Mouse (Mus musculus): ENCODE measurements around the gene Ntm. TPM values are rescaled to one million over a fixed set of nuclear protein-coding genes. Genes with fewer than 3 reads are reported as not detected.

The Ntm gene
- polyA plus RNA-seq, 1 experiment from 2014 or later = 8.9 TPM

- no peak overlapping the region for H3K4me2 ChIP-seq (replicated peaks)
- no peak overlapping the region for H3K9ac ChIP-seq
- H3K4me1 ChIP-seq (replicated peaks) = no peaks in the 10 kb centered on the region
- WGBS = 76% methylated on average over 2 of the region's 2 CpGs
- ATAC-seq = no peak
- no peaks in the 10 kb centered on the region for H3K36me3 ChIP-seq
- H3K4me3 ChIP-seq (replicated peaks) = no peak overlapping the region
- H3K27me3 ChIP-seq (replicated peaks) = no peaks in the 10 kb centered on the region
- no peak overlapping the region for H3K27ac ChIP-seq
- no peaks in the 10 kb centered on the region for H3K9me3 ChIP-seq
These were observed 887.7 kb downstream of the Ntm start for GRCm38 (mm10) chr9:29075243-29075642.

GRCm38 (mm10) chr9:29074494-29074893, 888.4 kb downstream of the Ntm start:
- Histone ChIP-seq H3K4me2 (replicated peaks) (no peak overlapping the region), H3K4me1 (replicated peaks) (no peaks in the 10 kb centered on the region), H3K27ac (no peak overlapping the region), H3K9ac (no peak overlapping the region), H3K27me3 (replicated peaks) (no peaks in the 10 kb centered on the region), H3K36me3 (no peaks in the 10 kb centered on the region), H3K9me3 (no peaks in the 10 kb centered on the region), H3K4me3 (replicated peaks) (no peak overlapping the region)
- ATAC-seq = no peak
- WGBS = 79% methylated on average over 2 of the region's 2 CpGs

- Histone ChIP-seq H3K4me2 (replicated peaks) (no peak overlapping the region), H3K4me1 (replicated peaks) (no peaks in the 10 kb centered on the region), H3K27me3 (replicated peaks) (no peaks in the 10 kb centered on the region), H3K4me3 (replicated peaks) (no peak overlapping the region), H3K9me3 (no peaks in the 10 kb centered on the region), H3K27ac (no peak overlapping the region), H3K36me3 (no peaks in the 10 kb centered on the region), H3K9ac (no peak overlapping the region)
- WGBS = 84% methylated on average over 1 of the region's 1 CpGs
- ATAC-seq = no peak
These were observed 890.9 kb downstream of the Ntm start for GRCm38 (mm10) chr9:29071997-29072396.

GRCm38 (mm10) chr9:29067572-29067971, 895.4 kb downstream of the Ntm start:
- ATAC-seq = no peak
- Histone ChIP-seq H3K27me3 (replicated peaks) (no peaks in the 10 kb centered on the region), H3K4me1 (replicated peaks) (no peaks in the 10 kb centered on the region), H3K9me3 (no peaks in the 10 kb centered on the region), H3K27ac (no peak overlapping the region), H3K36me3 (no peaks in the 10 kb centered on the region), H3K9ac (no peak overlapping the region), H3K4me3 (replicated peaks) (no peak overlapping the region), H3K4me2 (replicated peaks) (no peak overlapping the region)
- 75% methylated on average over 5 of the region's 5 CpGs for WGBS

GRCm38 (mm10) chr9:29060293-29060692, 902.6 kb downstream of the Ntm start:
- H3K9ac ChIP-seq = no peak overlapping the region
- ATAC-seq = no peak
- no peaks in the 10 kb centered on the region for H3K36me3 ChIP-seq
- H3K9me3 ChIP-seq = no peaks in the 10 kb centered on the region
- no peak overlapping the region for H3K4me3 ChIP-seq (replicated peaks)
- no peak overlapping the region for H3K27ac ChIP-seq
- no peaks in the 10 kb centered on the region for H3K27me3 ChIP-seq (replicated peaks)
- H3K4me1 ChIP-seq (replicated peaks) = no peaks in the 10 kb centered on the region
- 42% methylated on average over 6 of the region's 6 CpGs for WGBS
- no peak overlapping the region for H3K4me2 ChIP-seq (replicated peaks)

DNA sequence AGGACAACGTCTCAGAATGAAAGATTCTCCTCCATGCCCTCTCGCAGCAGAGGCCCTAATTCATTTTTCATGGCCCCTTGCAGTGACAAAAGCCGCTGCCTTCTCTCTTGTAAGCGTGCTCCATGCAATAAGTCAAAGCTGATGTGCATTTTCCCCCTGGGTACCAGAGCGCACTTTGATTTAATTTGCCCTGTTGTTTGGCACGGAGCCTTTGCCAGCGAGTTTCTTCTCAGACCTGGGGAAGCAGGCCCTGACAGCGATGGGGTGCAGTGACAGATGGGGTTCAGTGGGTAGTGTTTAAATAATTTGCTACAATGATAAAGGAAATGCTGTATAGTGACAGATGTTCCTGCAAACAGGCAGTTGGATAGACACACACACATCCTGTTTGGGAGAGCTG, 904.1 kb downstream of the Ntm start:
- H3K9ac ChIP-seq = no peak overlapping the region
- no peaks in the 10 kb centered on the region for H3K27me3 ChIP-seq (replicated peaks)
- no peak for ATAC-seq
- H3K36me3 ChIP-seq = no peaks in the 10 kb centered on the region
- no peak overlapping the region for H3K4me2 ChIP-seq (replicated peaks)
- H3K4me1 ChIP-seq (replicated peaks) = no peaks in the 10 kb centered on the region
- no peaks in the 10 kb centered on the region for H3K9me3 ChIP-seq
- WGBS = 71% methylated on average over 8 of the region's 8 CpGs
- H3K27ac ChIP-seq = no peak overlapping the region
- no peak overlapping the region for H3K4me3 ChIP-seq (replicated peaks)

- Histone ChIP-seq H3K9ac (no peak overlapping the region), H3K36me3 (no peaks in the 10 kb centered on the region), H3K4me3 (replicated peaks) (no peak overlapping the region), H3K4me2 (replicated peaks) (no peak overlapping the region), H3K9me3 (no peaks in the 10 kb centered on the region), H3K27ac (no peak overlapping the region), H3K27me3 (replicated peaks) (no peaks in the 10 kb centered on the region), H3K4me1 (replicated peaks) (no peaks in the 10 kb centered on the region)
- WGBS = 83% methylated on average over 2 of the region's 2 CpGs
- ATAC-seq = no peak
These were observed 907.3 kb downstream of the Ntm start for GRCm38 (mm10) chr9:29055637-29056036.

DNA sequence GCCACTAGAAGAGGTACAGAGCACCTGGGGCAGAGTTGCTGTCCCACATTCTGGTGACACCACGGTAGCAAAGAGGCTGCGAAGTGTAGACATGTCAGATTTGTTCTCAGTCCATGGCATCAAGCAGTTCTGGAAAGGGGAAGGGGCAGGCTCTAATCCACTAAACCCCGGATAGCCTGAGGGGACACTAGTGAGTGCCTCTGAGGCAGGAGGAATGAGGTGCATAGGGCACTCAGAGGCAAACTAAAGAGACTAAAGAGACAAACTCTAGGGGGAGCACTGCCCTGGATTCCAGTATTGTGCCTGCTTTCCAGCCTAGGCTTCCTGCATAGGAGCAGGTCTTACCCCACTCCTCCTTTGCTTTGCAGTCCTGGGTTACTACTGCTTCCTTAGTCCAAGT, 926.5 kb downstream of the Ntm start:
- Histone ChIP-seq H3K4me3 (replicated peaks) (no peak overlapping the region), H3K4me2 (replicated peaks) (no peak overlapping the region), H3K36me3 (no peaks in the 10 kb centered on the region), H3K4me1 (replicated peaks) (no peaks in the 10 kb centered on the region), H3K27ac (no peak overlapping the region), H3K9ac (no peak overlapping the region), H3K9me3 (no peaks in the 10 kb centered on the region), H3K27me3 (replicated peaks) (no peaks in the 10 kb centered on the region)
- WGBS = 38% methylated on average over 3 of the region's 3 CpGs
- peak; percentile 59 for ATAC-seq

DNA sequence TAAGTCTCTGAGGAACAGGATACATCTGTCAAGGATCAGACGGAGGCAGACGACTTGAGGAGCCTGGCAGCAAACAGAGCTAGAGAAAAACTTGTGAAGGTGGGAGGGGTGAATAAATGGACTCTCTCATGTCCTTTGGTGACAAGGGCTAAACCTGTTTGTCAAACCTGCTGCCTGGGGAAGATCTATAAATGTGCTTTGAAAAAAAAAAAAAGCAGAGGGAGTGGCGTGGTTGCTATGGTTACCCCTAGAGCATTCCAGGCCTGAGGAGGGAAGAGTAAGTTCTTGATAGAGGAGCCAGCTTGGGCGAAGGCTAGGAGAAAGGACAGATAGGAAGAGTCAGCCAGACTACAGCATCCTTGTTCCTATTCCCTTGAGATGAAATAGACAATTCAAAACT, 926.9 kb downstream of the Ntm start:
- H3K27me3 ChIP-seq (replicated peaks) = no peaks in the 10 kb centered on the region
- peak; percentile 78 for ATAC-seq
- H3K4me1 ChIP-seq (replicated peaks) = no peaks in the 10 kb centered on the region
- no peak overlapping the region for H3K27ac ChIP-seq
- no peaks in the 10 kb centered on the region for H3K36me3 ChIP-seq
- no peak overlapping the region for H3K4me2 ChIP-seq (replicated peaks)
- H3K9ac ChIP-seq = no peak overlapping the region
- no peaks in the 10 kb centered on the region for H3K9me3 ChIP-seq
- H3K4me3 ChIP-seq (replicated peaks) = no peak overlapping the region
- WGBS = 7% methylated on average over 4 of the region's 4 CpGs

DNA sequence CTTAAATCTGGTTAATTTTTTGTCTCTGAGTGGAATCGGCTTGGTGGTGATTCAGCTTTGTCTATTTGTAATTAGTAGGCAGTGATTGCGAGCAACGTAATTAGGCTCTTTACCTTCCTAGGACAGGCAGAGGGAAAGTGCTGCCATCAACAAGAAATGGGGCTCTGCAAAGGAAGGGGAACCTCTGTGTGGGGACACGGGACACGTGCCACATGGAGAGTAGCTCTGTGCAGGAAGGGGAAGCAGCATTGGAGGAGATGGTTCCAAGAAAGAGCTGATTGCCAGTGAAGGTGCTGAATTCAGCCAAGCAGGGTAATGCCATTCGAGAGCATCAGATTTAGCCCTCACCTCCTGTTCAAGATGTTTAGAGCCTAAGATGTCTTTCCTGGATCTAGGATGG, 936.5 kb downstream of the Ntm start:
- Histone ChIP-seq H3K9me3 (no peaks in the 10 kb centered on the region), H3K36me3 (no peaks in the 10 kb centered on the region), H3K4me2 (replicated peaks) (no peak overlapping the region), H3K4me1 (replicated peaks) (no peaks in the 10 kb centered on the region), H3K27me3 (replicated peaks) (no peaks in the 10 kb centered on the region), H3K9ac (no peak overlapping the region), H3K4me3 (replicated peaks) (no peak overlapping the region), H3K27ac (no peak overlapping the region)
- ATAC-seq = no peak
- 81% methylated on average over 6 of the region's 6 CpGs for WGBS

DNA sequence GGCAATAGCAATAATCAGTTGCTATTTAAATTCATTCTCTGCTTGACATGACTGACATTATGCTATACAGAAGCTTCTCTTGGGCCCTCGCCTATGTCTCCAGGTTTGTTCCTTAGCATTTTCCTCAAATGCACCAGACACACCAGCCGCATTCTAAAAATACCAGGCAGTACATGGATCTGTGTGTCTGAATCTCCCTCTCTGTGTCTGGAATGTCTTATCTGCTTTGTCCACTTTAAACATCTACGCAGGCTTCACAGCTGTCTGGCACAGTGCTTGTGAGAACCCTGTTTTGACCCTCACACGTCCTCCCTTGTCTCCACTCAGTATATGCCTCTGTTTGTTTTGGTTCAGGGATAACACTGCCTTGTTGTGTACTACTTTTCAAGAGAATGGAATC, 937.3 kb downstream of the Ntm start:
- Histone ChIP-seq H3K27me3 (replicated peaks) (no peaks in the 10 kb centered on the region), H3K4me2 (replicated peaks) (no peak overlapping the region), H3K27ac (no peak overlapping the region), H3K4me3 (replicated peaks) (no peak overlapping the region), H3K4me1 (replicated peaks) (no peaks in the 10 kb centered on the region), H3K9ac (no peak overlapping the region), H3K9me3 (no peaks in the 10 kb centered on the region), H3K36me3 (no peaks in the 10 kb centered on the region)
- 44% methylated on average over 4 of the region's 4 CpGs for WGBS
- no peak for ATAC-seq

DNA sequence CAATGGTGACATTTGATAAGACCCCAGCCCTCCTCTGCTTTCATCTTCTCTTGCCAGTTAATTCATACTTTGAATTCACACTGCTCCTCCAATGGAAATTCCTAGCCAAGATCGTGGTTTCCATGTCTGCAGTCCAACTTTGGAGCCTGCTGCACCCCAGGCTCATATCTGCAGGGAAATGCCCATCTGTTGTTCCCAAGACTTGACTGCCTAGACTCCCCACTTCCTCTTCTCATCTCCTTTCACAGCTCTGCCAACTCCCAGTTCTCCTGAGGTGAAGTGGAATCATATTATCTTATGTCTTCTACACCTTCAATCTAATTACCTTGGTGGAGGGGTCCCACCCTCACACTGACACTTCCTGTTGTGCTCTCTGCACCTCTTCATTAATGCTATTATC, 937.8 kb downstream of the Ntm start:
- Histone ChIP-seq H3K4me3 (replicated peaks) (no peak overlapping the region), H3K27ac (no peak overlapping the region), H3K36me3 (no peaks in the 10 kb centered on the region), H3K9me3 (no peaks in the 10 kb centered on the region), H3K9ac (no peak overlapping the region), H3K4me1 (replicated peaks) (no peaks in the 10 kb centered on the region), H3K4me2 (replicated peaks) (no peak overlapping the region), H3K27me3 (replicated peaks) (no peaks in the 10 kb centered on the region)
- 79% methylated on average over 1 of the region's 1 CpGs for WGBS
- ATAC-seq = no peak

DNA sequence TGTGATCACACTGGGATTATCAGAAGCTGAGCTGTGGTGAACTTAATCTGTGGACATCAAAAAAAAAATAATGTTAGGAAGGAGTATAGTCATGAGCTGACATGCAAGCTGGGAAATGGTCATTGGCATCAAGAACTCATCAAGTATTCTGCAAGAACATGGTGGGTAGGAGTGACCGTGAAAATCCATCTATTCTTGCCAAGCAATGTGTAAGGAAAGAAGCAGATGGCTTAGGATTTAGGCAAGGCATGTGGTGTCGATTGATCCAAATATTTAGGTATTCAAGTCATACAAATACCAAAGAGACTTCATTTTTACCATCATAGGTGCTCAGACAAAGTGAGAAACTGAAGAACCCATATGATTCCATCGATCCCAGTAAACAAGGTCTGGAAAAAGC, 946.1 kb downstream of the Ntm start:
- Histone ChIP-seq H3K4me2 (replicated peaks) (no peak overlapping the region), H3K4me1 (replicated peaks) (no peaks in the 10 kb centered on the region), H3K9ac (no peak overlapping the region), H3K27ac (no peak overlapping the region), H3K4me3 (replicated peaks) (no peak overlapping the region), H3K9me3 (no peaks in the 10 kb centered on the region), H3K27me3 (replicated peaks) (no peaks in the 10 kb centered on the region), H3K36me3 (no peaks in the 10 kb centered on the region)
- 85% methylated on average over 3 of the region's 3 CpGs for WGBS
- ATAC-seq = no peak

DNA sequence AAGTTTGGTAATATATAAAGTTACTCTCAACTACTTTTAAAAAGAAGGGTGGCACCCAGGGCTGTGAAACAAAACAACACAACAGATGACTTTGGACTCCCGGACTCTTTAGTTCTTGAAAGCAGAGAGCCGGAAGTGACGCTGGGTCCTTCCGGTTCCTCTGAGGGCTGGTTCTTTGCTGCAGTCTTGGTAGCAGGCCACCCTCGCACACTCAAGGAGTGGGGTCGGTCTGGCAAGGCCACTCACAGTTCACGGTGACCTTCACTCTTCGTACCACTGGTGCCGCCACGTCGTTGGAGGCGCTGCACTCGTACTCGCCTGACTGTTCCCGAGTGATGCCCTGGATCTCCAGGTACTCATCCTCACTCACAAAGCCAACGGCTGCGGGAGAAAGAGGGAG, 949.1 kb downstream of the Ntm start:
- H3K4me3 ChIP-seq (replicated peaks) = no peak overlapping the region
- ATAC-seq = no peak
- no peaks in the 10 kb centered on the region for H3K4me1 ChIP-seq (replicated peaks)
- WGBS = 93% methylated on average over 17 of the region's 17 CpGs
- no peaks in the 10 kb centered on the region for H3K27me3 ChIP-seq (replicated peaks)
- no peaks in the 10 kb centered on the region for H3K36me3 ChIP-seq
- H3K4me2 ChIP-seq (replicated peaks) = no peak overlapping the region
- H3K9me3 ChIP-seq = no peaks in the 10 kb centered on the region
- no peak overlapping the region for H3K9ac ChIP-seq
- no peak overlapping the region for H3K27ac ChIP-seq
